Mouse (Mus musculus) CD8-positive naive resting alpha-beta T cell, adult 2 months (primary cell): Measurements from ENCODE around the gene Rhoc.
"Not testable (repeated sequence)": the region's sequence is repeated elsewhere in the genome, so short reads cannot be mapped to it uniquely, and the experiment has no call there.

Experiments used
- DNase-seq, 2 experiments: peaks; one replicate each; pipeline ENCODE4 v3.0.0; 2022; ENCODE audit warnings: low read depth in 2 of 2, low spot score in 2 of 2

Gene Rhoc

GRCm38 (mm10) chr3:104788075-104788474, at the start of gene Rhoc:
Rhoc (plus strand) TSS chr3:104788375.
- DNase-seq: no peak

GRCm38 (mm10) chr3:104741954-104742353, 46.2 kb upstream of the Rhoc start:
- DNase-seq: no peak

GRCm38 (mm10) chr3:104743161-104743560, 45.0 kb upstream of the Rhoc start:
- DNase-seq: no peak

DNA sequence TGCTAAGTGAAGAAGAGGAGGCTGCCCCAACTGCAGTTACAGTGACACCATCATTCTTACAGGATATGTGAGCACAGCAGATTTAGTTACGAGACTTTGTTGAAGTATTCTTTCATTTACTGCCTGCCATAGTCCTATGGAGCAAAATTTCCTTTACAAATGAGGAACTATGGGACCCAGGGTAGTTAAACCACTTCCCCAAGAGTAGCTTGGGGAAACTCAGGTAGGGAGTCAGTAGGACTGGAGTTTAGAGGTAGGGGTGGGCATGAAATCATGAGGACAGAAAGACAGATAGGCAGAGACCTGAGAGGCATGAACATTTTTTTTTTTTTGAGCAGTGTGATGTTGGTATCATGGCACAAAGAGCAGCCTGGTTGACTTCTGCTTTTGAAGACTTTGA, 44.3 kb upstream of the Rhoc start:
- no peak for DNase-seq

DNA sequence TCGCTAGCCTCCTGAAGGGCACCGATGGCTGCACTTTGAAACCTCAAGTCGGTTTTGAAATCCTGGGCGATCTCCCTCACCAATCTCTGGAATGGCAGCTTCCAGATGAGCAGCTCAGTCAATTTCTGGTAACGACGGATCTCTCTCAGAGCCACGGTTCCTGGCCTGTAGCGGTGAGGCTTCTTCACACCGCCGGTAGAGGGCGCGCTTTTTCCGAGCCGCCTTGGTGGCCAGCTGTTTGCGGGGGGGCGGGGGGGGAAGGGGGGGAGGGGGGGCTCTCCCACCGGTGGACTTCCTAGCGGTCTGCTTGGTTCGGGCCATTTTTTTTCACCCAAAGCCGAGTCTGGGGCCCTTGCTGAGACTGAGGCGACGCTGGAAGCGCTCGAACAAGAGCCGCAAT, 35.3 kb upstream of the Rhoc start:
- peak in 1 of 2 experiments; percentile 14 for DNase-seq

- peak; percentile 56 to 70 for DNase-seq
These were observed 29.8 kb upstream of the Rhoc start for GRCm38 (mm10) chr3:104758406-104758805.

DNA sequence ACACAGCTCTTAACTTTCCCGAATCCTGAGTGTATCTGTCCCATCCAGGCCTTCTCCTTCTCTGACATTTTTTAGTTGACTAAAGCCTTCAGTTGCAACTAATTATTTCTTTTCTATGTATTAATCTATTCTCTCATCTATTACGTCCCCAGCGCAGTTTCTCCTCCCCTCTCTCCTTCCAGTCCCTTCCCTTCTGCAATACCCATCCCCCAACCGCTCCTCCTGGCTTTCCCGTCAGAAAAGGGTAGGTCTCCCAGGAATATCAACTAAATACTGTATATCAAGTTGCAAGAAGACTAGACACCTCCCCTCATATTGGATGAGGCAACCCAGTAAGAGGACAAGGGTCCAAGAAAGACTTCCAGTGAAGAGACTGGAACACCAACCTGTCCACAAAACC, 29.3 kb upstream of the Rhoc start:
- no peak for DNase-seq

DNA sequence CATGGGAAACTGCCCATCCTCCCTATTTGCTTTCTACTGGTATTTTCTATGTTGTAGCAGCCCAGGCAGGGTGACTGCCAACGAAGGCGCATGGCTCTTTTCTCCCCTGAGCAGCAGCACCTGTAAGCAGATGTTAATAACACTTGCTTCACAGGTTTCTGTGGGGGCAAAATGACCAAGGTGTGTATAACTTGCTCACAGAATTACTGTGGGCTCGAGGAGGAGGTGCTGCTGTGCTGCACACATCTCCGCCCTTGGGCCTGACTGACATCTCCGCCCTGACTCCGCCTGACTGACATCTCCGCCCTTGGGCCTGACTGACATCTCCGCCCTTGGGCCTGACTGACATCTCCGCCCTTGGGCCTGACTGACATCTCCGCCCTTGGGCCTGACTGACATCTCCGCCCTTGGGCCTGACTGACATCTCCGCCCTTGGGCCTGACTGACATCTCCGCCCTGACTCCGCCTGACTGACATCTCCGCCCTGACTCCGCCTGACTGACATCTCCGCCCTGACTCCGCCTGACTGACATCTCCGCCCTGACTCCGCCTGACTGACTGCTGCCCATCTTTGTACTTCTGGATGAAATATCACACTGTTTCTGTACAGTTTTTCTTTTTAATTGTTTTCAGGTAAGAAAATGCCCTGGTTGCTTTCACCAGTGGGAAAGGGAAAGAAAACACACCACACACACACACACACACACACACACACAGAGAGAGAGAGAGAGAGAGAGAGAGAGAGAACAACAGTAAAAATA, 25.9 kb upstream of the Rhoc start:
- not testable (repeated sequence) for DNase-seq

DNA sequence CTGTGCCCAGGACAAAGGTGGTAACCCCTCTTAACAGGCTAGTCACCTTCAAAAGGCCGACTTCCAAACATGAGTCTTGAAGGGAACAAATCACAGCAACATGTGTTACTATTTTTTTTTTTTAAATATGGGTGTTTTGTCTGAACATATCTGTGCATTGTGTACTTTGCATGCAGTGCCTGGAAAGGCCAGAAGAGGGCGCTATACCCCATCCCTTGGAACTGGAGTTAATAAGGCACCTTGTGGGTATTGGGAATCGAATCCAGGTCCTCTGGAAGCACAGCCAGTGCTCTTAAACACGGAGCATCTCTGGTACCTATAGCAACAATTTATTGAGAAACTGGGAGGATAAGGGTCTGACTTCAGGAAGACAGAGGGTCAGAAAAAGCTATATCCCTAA, 23.2 kb upstream of the Rhoc start:
- peak in 1 of 2 experiments; percentile 44 for DNase-seq

GRCm38 (mm10) chr3:104767141-104767540, 21.0 kb upstream of the Rhoc start:
- no peak for DNase-seq

- no peak for DNase-seq
These were observed 20.5 kb upstream of the Rhoc start for GRCm38 (mm10) chr3:104767716-104768115.

GRCm38 (mm10) chr3:104769135-104769534, 19.0 kb upstream of the Rhoc start:
- DNase-seq: no peak

- peak in 1 of 2 experiments; percentile 38 for DNase-seq
These were observed 18.1 kb upstream of the Rhoc start for GRCm38 (mm10) chr3:104770035-104770434.

DNA sequence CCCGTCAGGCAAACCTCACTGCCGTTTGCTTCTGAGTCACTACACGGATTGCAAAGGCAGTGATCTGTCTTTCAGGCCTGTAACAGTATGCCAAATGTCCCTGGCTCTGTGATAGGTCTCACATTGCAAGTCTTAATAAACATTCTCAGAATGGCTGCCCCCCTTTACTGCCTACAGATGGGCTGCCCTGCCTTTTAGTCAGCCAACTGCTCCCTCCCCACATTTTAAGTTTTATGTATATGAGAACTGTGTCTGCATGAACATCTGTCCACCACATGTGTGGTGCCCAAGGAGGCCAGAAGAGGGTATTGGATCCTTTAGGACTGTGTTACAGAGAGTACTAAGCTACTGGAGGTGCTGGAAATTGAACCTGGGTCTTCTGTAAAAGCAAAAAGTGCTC, 17.3 kb upstream of the Rhoc start:
- no peak for DNase-seq

DNA sequence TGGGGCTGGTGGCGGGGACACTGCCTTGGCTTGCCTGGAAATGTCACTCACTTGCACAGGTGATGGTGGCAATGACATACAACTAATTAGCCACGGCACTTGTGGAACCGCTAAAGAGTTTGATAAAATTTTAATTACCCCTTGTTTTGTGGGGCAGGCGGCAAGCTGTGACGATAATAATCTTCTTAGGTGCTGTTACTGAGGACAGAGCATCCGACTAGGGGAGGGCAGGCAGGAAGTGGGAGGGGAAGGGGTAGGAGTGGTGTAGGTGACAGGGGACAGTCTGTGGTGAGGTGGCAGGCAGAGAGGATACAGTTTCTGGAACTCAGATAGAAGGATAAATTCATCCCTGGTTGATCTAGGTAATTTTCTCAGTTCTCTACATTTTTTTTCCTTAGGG, 16.7 kb upstream of the Rhoc start:
- peak in 1 of 2 experiments; percentile 40 for DNase-seq

GRCm38 (mm10) chr3:104773301-104773700, 14.9 kb upstream of the Rhoc start:
- DNase-seq: no peak

DNA sequence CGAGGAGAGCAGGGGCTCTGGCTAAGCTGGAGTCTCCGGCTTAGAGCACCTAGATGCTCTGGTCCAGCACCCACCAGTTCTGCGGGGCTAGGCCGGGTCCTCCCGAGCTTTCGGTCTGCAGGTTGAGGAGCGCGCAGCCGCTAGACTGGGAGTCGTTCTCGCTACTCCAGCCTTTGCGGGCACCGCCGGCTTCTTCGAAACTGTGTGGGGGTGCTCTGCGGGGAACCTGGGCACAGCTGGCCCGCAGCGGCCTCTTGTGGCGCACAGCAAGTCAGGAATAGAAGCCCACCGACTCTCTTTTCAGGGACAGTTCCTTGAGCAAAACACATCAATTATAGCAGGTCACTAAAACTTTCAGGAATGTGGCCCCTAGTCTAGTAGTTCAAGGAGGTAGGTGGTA, 10.8 kb upstream of the Rhoc start:
- no peak for DNase-seq

DNA sequence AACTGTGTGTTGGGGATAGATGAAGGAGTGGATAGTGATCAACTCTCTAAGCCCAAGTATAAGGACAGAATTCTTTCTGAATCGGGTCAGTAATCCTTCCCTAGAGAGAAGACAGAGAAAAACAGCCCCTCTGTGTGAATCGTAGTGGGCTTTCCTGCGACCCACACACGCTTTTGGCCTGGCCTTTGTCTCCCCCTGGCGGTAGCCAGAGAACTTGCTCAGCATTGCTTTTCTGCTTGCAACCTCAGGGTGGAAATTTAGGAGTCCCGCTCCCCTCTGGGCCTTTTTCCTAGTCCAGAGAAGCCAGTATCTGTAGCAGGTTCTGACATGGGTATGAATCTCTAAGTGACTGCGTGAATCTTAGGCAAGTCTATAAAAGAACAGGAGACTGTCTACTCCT, 8.2 kb upstream of the Rhoc start:
- peak; percentile 59 to 74 for DNase-seq

DNA sequence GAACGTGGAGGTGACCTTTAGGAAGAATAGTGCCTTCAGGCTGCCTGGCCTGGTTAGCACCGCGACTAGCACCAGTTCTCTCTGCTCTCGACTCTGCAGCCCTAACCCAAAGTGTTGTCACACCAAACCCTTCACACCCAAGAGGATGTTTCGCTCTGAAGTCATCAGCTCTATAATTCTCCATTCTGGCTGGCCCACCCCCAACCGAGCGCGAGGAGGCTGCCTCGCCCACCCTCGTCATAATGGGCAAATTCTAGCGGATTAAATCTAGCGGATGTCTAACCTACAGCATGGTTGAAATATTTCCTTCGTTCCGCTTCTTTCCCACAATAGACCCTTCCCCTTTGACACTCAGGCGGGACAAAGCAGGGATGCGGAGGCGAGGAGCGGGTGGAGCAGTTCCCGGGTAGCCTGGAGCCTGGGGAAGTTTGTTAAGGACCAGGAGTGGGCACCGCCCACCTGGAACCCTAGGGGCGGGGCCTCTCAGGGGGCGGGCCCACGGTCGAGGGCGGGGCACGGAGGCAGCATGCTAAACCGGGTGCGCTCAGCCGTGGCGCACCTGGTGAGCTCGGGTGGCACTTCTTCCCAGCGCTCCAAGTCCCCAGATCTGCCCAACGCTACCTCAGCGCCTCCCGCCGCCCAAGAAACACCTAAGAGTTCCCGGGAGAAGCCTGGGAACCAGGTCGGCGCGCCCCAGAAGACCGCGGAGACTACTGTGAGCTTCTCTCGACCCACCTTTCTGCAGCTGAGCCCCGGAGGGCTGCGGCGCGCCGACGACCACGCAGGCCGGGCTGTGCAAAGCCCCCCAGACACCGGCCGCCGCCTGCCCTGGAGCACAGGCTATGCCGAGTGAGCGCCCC, 7.4 kb upstream of the Rhoc start, which contains the start of gene Ppm1j:
TSS of gene Ppm1j (plus strand) at position 496 of the 860 bp plus-strand sequence.
- peak; percentile 24 to 55 for DNase-seq

GRCm38 (mm10) chr3:104781471-104781903, 6.7 kb upstream of the Rhoc start, which contains the start of gene Fam19a3:
Fam19a3 (minus strand) TSS chr3:104781840.
- DNase-seq: peak in 1 of 2 experiments; percentile 22

GRCm38 (mm10) chr3:104782061-104782681, 6.0 kb upstream of the Rhoc start:
- no peak for DNase-seq
